Mouse (Mus musculus) lung, adult 2 months (tissue): ENCODE data around the gene Elavl4. TPM values are rescaled to one million over a fixed set of nuclear protein-coding genes. Genes with fewer than 3 reads are reported as not detected.

Experiments
- DNase-seq: peaks from one replicate; pipeline ENCODE4 v3.0.0; 2022
- H3K4me1 ChIP-seq: fragments of 200-500 bp; 2 replicates; pipeline ENCODE4 v1.6.1; 2011; ENCODE audit warnings: low read length; ENCODE audit not compliant: control insufficient read depth, insufficient read depth
- H3K4me3 ChIP-seq: fragments of 200-500 bp; replicated peaks from 2 replicates; pipeline ENCODE3; 2011; ENCODE audit warnings: low read depth, mild to moderate bottlenecking, control low read depth, low read length; ENCODE audit errors: extremely low read depth
- CTCF ChIP-seq: fragments of 200-500 bp; IDR thresholded peaks from 2 replicates; pipeline ENCODE4 v1.5.1; 2011; ENCODE audit warnings: mild to moderate bottlenecking, low read length, control low read depth; ENCODE audit not compliant: insufficient read depth
- POLR2A ChIP-seq: fragments of 200-500 bp; IDR thresholded peaks from 2 replicates; pipeline ENCODE4 v1.6.1; 2011; ENCODE audit warnings: low read depth, mild to moderate bottlenecking, control low read depth, low read length, borderline replicate concordance; ENCODE audit errors: extremely low read depth
- WGBS: fragments of 180-500 bp; shearing (Covaris S2); methylation state at CpG from one replicate; pipeline ENCODE4 v1.1.7; 2018; 5-methylcytosine and 5-hydroxymethylcytosine counted together
- polyA plus RNA-seq: library from polyadenylated mRNA; depleted of rRNA; stranded (reverse); fragments of >200 nt; gene quantifications from 2 replicates; pipeline ENCODE4 v1.2.3, GENCODE M21; 2012

Gene Elavl4
- polyA plus RNA-seq, 1 experiment = 0.05 TPM

DNA sequence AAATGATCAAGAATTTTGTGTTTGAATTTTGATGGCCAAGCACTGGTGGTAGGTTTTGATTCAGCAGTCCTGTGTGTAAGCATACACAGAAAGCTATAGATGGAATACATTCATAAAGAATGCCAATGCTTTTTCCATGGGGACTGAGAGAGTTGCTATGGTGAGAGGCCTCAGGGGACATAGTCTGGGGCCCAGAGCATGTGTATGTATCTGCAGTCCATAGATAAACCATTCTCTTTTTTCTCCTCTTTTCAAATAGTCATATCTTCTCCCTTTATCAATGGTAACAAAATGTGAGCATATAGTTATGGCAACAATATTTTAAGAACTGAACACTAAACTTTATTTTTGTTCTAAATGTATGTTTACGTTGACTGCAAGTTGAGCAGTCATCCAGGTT lies 122.1 kb downstream of the Elavl4 start:
- DNase-seq = no peak
- H3K4me3 ChIP-seq = no peak overlapping the region
- WGBS = 94% methylated on average over 1 of the region's 1 CpGs
- H3K4me1 ChIP-seq = no peaks in the 10 kb centered on the region
- no peak for TF ChIP-seq POLR2A
- no peak for TF ChIP-seq CTCF

DNA sequence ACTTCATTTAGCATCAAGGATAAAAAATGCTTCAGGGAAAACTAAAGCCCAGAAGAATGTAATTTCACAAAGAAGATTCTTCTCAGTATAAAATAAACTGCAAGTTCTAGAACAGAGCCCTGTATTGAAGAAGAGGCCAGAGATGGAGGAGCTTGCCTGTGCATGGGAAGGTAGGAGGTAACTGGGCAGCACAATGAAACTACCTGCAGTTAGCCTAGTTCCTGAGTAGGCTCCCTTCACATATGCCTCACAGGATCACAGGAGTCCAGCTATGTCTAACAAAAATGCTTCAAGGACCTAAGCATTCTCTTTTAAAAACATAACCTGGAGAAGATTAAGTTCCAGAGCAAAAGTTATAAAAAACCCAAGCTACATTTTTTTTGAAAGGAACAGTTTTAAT lies 122.5 kb downstream of the Elavl4 start:
- TF ChIP-seq POLR2A (no peak), CTCF (no peak)
- Histone ChIP-seq H3K4me1 (no peaks in the 10 kb centered on the region), H3K4me3 (no peak overlapping the region)
- no peak for DNase-seq

DNA sequence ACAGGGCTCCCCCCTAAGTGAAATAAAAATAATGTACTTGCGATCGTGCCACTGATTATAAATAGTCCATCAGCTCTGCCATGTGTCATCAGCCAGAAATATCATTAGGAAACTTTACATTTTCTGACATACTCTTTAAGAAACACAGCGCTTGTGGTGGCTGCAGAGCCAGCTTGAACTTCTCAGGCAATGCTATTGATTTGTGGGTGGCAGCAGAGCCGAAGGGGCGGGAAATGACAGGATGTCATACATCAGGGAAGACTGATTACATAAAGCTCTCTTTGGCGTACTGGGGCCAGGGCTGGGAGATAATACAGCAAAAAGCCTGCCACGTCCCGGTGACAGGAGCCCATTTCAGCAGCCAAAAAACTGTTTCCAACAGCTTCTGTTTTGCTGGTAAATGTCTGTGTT lies 124.1 kb downstream of the Elavl4 start:
- Histone ChIP-seq H3K4me3 (no peak overlapping the region), H3K4me1 (no peaks in the 10 kb centered on the region)
- 26% methylated on average over 8 of the region's 8 CpGs for whole genome bisulfite sequencing
- TF ChIP-seq CTCF = no peak
- TF ChIP-seq POLR2A = no peak
- no peak for DNase-seq

DNA sequence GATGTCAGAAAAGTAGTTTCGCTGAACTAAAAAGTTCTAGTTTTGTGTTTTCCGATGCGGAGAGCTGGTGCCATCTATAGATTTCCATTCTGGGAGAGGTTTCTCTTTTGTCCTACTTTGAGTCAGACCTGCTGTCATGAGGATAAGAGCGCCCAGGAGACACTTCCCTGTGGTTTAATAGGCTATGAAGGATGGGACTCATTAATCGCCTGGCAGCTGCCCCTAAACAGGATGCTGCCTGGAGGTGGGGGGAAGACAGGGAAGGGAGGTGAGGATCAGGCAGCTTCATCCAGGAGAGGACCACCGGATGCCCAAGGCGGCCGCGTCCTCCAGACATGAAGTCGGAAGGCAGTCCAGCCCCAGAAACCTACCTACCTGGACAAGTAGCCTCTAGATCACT lies 126.2 kb downstream of the Elavl4 start:
- no peak for DNase-seq
- Histone ChIP-seq H3K4me1 (no peaks in the 10 kb centered on the region), H3K4me3 (no peak overlapping the region)
- 65% methylated on average over 10 of the region's 10 CpGs for whole genome bisulfite sequencing
- TF ChIP-seq POLR2A (no peak), CTCF (no peak)

DNA sequence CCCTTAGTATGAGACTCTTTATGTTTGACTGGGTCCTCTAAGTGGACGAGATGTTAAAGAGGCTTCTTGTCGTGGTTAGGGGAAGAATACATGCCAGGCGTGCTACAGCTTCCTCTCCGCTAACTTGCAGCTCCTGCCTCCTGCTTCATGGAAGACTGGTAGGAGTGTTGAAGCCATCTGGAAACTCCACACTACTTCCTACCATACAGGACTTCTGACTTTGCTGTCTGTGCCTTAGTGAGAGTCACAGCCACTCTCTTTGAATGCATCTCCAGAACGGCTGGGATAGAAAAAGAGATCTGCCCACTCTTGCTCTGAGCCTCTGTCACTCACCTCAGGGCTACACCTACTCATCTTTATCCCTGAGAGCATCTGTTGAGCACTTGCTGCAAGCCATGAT lies 132.9 kb downstream of the Elavl4 start:
- Histone ChIP-seq H3K4me1 (no peaks in the 10 kb centered on the region), H3K4me3 (no peak overlapping the region)
- no peak for DNase-seq
- TF ChIP-seq CTCF (no peak), POLR2A (no peak)
- WGBS = 71% methylated on average over 5 of the region's 5 CpGs

DNA sequence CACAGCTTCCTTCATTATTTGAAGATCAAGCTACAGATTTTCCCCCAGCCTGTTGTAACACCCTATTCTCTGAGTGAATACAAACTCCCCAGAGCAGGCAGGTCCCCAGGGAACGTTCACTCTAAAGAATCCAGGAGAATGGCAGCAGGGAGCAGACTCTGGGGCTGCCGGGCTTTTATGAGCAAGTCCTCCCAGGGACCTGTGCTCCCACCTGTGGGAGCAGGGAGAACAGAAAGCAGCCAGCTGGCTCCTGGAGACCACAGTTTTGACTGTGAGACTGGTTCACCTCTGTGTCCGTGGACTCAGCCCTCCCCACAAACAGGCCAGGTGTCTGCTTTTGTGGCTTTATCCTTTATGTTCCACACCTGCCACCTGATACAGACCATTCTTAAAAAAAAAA lies 134.2 kb downstream of the Elavl4 start:
- DNase-seq = no peak
- TF ChIP-seq POLR2A (no peak), CTCF (no peak)
- 60% methylated on average over 3 of the region's 3 CpGs for WGBS
- Histone ChIP-seq H3K4me1 (no peaks in the 10 kb centered on the region), H3K4me3 (no peak overlapping the region)

DNA sequence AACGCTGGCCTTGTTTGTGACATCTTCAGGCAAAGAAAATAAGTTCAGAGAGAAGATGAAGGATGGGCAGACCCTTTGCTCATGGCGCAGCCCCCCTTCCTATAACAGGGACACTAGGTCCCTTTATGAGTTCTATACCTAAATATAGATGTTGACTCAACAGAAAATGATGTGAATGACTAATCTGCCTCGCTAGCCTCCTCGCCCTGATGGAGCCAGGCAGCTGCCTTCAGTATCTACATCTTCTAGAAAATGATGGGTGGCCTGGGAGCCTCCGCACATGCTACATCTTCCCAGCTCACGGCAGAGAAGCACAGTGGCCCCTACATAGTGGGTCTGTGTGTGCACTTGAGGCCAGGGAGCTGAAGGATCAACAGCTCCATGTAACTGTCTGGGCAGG lies 137.2 kb downstream of the Elavl4 start:
- 79% methylated on average over 6 of the region's 6 CpGs for WGBS
- no peak overlapping the region for H3K4me3 ChIP-seq
- H3K4me1 ChIP-seq = no peaks in the 10 kb centered on the region
- DNase-seq = no peak
- TF ChIP-seq POLR2A (no peak), CTCF (no peak)

DNA sequence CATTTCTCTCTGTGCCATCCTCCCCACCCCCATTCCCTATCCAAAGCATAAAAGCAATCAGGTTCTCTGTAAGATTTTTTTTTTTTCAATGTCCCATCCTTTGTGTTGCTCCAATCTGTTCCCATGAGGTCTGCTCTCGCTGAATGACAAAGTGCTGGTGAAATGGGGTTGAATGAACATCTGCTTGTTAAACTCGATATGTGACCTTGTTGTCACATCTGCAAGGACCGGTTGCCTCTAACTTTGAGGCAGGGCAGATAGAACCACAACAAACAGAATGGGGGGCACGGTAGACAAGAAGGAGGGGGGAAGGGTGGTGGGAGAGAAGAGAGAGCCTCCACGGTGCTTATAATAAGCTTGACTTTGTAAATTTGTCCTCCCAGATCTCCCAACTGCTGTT lies 138.0 kb downstream of the Elavl4 start:
- no peak for TF ChIP-seq POLR2A
- TF ChIP-seq CTCF = no peak
- Histone ChIP-seq H3K4me3 (no peak overlapping the region), H3K4me1 (no peaks in the 10 kb centered on the region)
- DNase-seq = no peak
- 51% methylated on average over 5 of the region's 5 CpGs for WGBS

DNA sequence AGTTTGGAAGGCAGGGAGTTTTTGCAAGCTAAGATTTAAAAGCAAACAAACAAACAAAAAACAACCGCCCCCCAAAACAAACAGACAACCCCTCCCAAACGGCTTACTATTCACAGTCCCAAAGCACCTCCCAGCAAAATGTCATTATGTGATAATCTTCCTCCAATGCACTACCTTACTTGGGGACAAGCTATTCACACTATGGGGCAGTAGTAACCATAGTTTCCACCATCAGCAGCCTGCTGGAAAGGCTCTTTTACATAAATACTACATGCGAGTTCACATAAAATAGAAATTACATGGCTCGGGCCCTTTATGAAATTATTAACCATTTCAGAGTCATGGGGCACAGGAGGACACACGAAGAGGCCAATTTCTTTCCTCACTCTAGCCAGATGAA lies 141.5 kb downstream of the Elavl4 start:
- H3K4me1 ChIP-seq = no peaks in the 10 kb centered on the region
- no peak for DNase-seq
- no peak overlapping the region for H3K4me3 ChIP-seq
- WGBS = 80% methylated on average over 5 of the region's 5 CpGs
- TF ChIP-seq CTCF = no peak
- TF ChIP-seq POLR2A = no peak

DNA sequence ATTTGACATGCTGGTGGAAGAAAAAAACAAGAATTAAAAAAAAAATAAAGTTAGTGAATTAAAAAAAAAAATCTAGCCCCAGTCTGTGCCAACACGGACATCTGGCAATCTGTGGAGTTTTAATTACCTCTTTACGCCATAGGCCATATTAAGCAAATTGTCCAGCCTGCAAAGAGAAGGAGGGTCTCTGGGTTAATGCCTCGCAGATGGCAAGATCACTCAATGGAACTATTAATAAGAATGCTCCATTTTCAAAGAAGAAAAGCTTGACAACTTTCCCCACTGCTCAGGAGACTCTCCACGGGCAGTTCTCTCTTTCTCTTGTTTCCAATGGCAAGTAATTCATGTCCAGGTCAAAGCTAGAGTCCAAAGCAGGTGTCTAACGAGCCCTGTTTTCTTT lies 142.1 kb downstream of the Elavl4 start:
- no peaks in the 10 kb centered on the region for H3K4me1 ChIP-seq
- 72% methylated on average over 5 of the region's 5 CpGs for WGBS
- no peak for TF ChIP-seq POLR2A
- TF ChIP-seq CTCF = no peak
- DNase-seq = no peak
- H3K4me3 ChIP-seq = no peak overlapping the region

DNA sequence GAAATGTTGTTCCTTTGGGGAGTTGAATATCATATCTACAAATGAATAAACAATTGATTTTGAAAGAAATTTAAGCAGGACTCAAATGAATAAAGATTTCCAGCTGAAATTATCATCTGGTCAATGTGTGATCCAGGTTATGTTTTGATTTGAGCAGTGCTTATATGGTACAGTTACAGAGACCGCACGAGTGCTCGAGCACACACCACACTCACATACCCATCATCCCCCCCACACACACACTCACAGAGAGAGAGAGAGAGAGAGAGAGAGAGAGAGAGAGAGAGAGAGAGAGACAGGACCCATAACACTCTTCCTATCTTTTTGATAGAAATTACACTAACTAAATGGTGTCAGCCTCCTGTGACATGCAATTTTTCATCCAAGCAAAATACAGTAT lies 150.0 kb downstream of the Elavl4 start:
- Histone ChIP-seq H3K4me1 (no peaks in the 10 kb centered on the region), H3K4me3 (no peak overlapping the region)
- no peak for DNase-seq
- WGBS = 73% methylated on average over 3 of the region's 3 CpGs
- no peak for TF ChIP-seq CTCF
- no peak for TF ChIP-seq POLR2A

DNA sequence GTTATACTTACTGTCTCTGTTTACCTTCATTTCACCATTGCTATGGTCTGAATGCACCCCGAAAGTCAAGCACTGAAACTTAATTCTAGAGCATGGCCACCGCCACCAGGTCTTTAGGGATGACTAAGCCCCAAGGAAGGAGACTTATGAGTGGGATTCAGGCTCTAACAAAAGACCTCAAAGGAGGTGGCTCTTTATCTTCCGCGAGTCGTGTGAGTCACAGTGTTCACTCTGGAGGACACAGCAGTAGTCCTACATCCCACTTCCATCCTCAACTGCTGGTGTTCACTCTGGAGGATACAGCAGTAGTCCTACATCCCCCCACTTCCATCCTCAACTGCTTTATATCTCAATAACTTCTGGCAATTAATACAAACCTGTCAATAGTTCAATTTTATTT lies 151.8 kb downstream of the Elavl4 start:
- 93% methylated on average over 5 of the region's 5 CpGs for WGBS
- no peak for DNase-seq
- TF ChIP-seq POLR2A (no peak), CTCF (no peak)

More for the DNA sequence above, 151.8 kb downstream of the Elavl4 start:
- H3K4me3 ChIP-seq = no peak overlapping the region
- no peaks in the 10 kb centered on the region for H3K4me1 ChIP-seq
